In the genomic region with DNA sequence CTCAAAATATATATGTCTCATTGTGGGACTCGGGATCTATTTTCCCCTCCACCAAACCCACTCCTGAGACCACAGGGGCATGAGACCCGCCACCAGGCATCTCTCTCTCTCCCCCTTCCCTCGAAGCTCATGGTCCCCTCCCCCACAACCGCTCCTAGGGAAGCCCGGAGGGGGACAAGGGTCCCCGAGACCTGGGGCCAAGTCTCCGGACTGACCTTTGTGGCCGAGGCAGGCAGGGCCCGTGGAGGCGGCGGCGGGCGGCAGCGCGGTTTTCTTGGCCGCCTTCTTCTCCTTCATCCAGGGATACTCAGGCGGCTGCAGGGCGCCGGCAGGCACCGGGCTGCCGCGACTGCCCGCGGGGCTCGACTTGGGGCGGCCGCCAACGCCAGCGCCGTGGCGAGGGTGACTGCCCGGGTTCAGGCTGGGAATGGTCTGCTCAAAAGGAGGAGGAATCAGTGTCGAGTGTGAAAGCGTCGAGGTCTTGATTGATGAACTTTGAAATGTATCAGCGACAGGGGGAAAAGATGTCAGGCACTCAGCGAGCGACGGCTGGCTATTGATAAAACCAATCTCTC, we compare ENCODE assay signal across 9 mouse cellular contexts. TPM values are rescaled to one million over a fixed set of nuclear protein-coding genes. Genes with fewer than 3 reads are reported as not detected.
DNase-seq lines count a peak whose midpoint lies in the region; TF ChIP-seq lines count a peak whose summit lies in the region.
"Had no signal": no experiment of that assay in that cellular context is flagged by ENCODE, and none has a peak within 500 bp of the region (broad histone marks: within the 10 kb centered on the region; RNA-seq: fewer than 3 reads in every experiment).

No protein-coding gene starts in this region.

- peaks cover 36% of the 10 kb centered on the region for H3K4me1 ChIP-seq in heart, embryonic 10.5 days
- H3K4me1 ChIP-seq in kidney, adult 2 months (ENCODE audit: control insufficient read depth, insufficient read depth, low read length): peaks cover 7% of the 10 kb centered on the region; the same call in 1 of the 2 replicates

- under 1% methylated on average over 39 of the region's 39 CpGs for WGBS in heart, embryonic 10.5 days
- WGBS in kidney, adult 2 months: 12% methylated on average over 39 of the region's 39 CpGs

- peaks cover 97% of the 10 kb centered on the region for H3K27me3 ChIP-seq in heart, embryonic 10.5 days (ENCODE audit: insufficient read depth, poor library complexity, severe bottlenecking)
- no peaks in the 10 kb centered on the region for H3K27me3 ChIP-seq in kidney, adult 2 months (replicated peaks; ENCODE audit: control insufficient read depth, insufficient read depth, low read length)

- H3K9me3 ChIP-seq in heart, embryonic 10.5 days: no peaks in the 10 kb centered on the region

- H3K27ac ChIP-seq in heart, embryonic 10.5 days: peak overlapping the region; percentile 88
- no peak overlapping the region; the same call in 1 of the 2 replicates for H3K27ac ChIP-seq in kidney, adult 2 months (ENCODE audit: insufficient read depth, low read depth, low read length)

- H3K4me3 ChIP-seq in heart, embryonic 10.5 days: peak overlapping the region; percentile 58
- peak overlapping the region; percentile 43 for H3K4me3 ChIP-seq in kidney, adult 2 months (ENCODE audit: insufficient read depth, low read depth, low read length)
- H3K4me3 ChIP-seq: erythroblast, embryonic 14.5 days had no signal

- H3K36me3 ChIP-seq in heart, embryonic 10.5 days: no peaks in the 10 kb centered on the region
- H3K36me3 ChIP-seq in kidney, adult 2 months (ENCODE audit: control insufficient read depth, insufficient read depth, low read length): no peaks in the 10 kb centered on the region; the same call in 1 of the 2 replicates

- TF ChIP-seq POLR2A in kidney, adult 2 months (IDR thresholded peaks at IDR 0.05; ENCODE audit: low read depth, low read length): no peak

- TF ChIP-seq CTCF in kidney, adult 2 months (conservative IDR thresholded peaks at IDR 0.05; ENCODE audit: insufficient read depth, insufficient read length, low read depth, low read length): no peak

- DNase-seq in heart, embryonic 10.5 days (ENCODE audit: low spot score): peak; percentile 78
- DNase-seq in heart, postnatal 4 days: no peak
- peak; percentile 36 for DNase-seq in adrenal gland, postnatal 25 days
- no peak for DNase-seq in kidney, adult 2 months
- peak; percentile 58 to 67 for DNase-seq in lung, postnatal 4 days
- DNase-seq in cerebellum, adult 11 months: no peak
- no peak for DNase-seq in thymus, postnatal 0 days (ENCODE audit: low spot score)
- DNase-seq in thymus, postnatal 14 days: no peak

RNA-seq across cellular contexts. Expression of gene Hoxa2, which starts 0.5 kb away (rescaled TPM):
- 4.3 and 10.3 TPM in 2 replicates for polyA plus RNA-seq in heart, embryonic 10.5 days (2016; fragmentation: Nextera tagmentation; extraction: Ambion mirVana)
- under 1 TPM; 0.60 to 0.68 TPM for total RNA-seq in heart, postnatal 4 days (2021)
- 2.5 and 2.8 TPM in 2 replicates for total RNA-seq in adrenal gland, postnatal 25 days (2021)
- 1.3 and 1.6 TPM in 2 replicates for polyA plus RNA-seq in kidney, adult 2 months (2012; rRNA removed)
- polyA plus RNA-seq in thymus, postnatal 0 days (2015; fragmentation: Nextera tagmentation; extraction: Ambion mirVana): 5.1 and 5.4 TPM in 2 replicates
- polyA plus RNA-seq: erythroblast, embryonic 14.5 days had no signal

RNA-seq across cellular contexts. Expression of gene Hoxa1, which starts 6.0 kb away (rescaled TPM):
- polyA plus RNA-seq in heart, embryonic 10.5 days (2016; fragmentation: Nextera tagmentation; extraction: Ambion mirVana): 1.00 and 4.1 TPM in 2 replicates
- total RNA-seq in heart, postnatal 4 days (2021): under 1 TPM; 0.19 to 0.23 TPM
- 0.76 TPM in 1 of 2 replicates, not detected in the other for total RNA-seq in adrenal gland, postnatal 25 days (2021)
- polyA plus RNA-seq in kidney, adult 2 months (2012; rRNA removed): 1.2 and 1.3 TPM in 2 replicates
- polyA plus RNA-seq in thymus, postnatal 0 days (2015; fragmentation: Nextera tagmentation; extraction: Ambion mirVana): 0.44 and 0.45 TPM in 2 replicates
- polyA plus RNA-seq: erythroblast, embryonic 14.5 days had no signal

RNA-seq across cellular contexts. Expression of gene 5730596B20Rik, which starts 13.2 kb away (rescaled TPM):
- 0.07 and 1.5 TPM in 2 replicates for polyA plus RNA-seq in heart, embryonic 10.5 days (2016; fragmentation: Nextera tagmentation; extraction: Ambion mirVana)
- under 1 TPM; 0.20 to 0.29 TPM for total RNA-seq in heart, postnatal 4 days (2021)
- total RNA-seq in adrenal gland, postnatal 25 days (2021): 0.29 and 0.55 TPM in 2 replicates
- polyA plus RNA-seq in kidney, adult 2 months (2012; rRNA removed): 0.19 and 0.22 TPM in 2 replicates
- polyA plus RNA-seq in thymus, postnatal 0 days (2015; fragmentation: Nextera tagmentation; extraction: Ambion mirVana): 0.24 and 0.25 TPM in 2 replicates
- polyA plus RNA-seq: erythroblast, embryonic 14.5 days had no signal

RNA-seq across cellular contexts. Expression of gene Hoxa4, which starts 27.4 kb away (rescaled TPM):
- polyA plus RNA-seq in heart, embryonic 10.5 days (2016; fragmentation: Nextera tagmentation; extraction: Ambion mirVana): 0.17 and 1.4 TPM in 2 replicates
- total RNA-seq in heart, postnatal 4 days (2021): under 1 TPM; 0.71 to 0.86 TPM
- 3.7 and 3.8 TPM in 2 replicates for total RNA-seq in adrenal gland, postnatal 25 days (2021)
- polyA plus RNA-seq in kidney, adult 2 months (2012; rRNA removed): 2.8 TPM in 2 replicates
- polyA plus RNA-seq in thymus, postnatal 0 days (2015; fragmentation: Nextera tagmentation; extraction: Ambion mirVana): 0.27 and 0.39 TPM in 2 replicates
- polyA plus RNA-seq: erythroblast, embryonic 14.5 days had no signal

RNA-seq across cellular contexts. Expression of gene Hoxa5, which starts 40.2 kb away (rescaled TPM):
- polyA plus RNA-seq in heart, embryonic 10.5 days (2016; fragmentation: Nextera tagmentation; extraction: Ambion mirVana): 0.58 and 6.0 TPM in 2 replicates
- 1 to 10 TPM; 1.3 to 1.5 TPM for total RNA-seq in heart, postnatal 4 days (2021)
- total RNA-seq in adrenal gland, postnatal 25 days (2021): 12.8 and 15.0 TPM in 2 replicates
- polyA plus RNA-seq in kidney, adult 2 months (2012; rRNA removed): 6.9 and 8.1 TPM in 2 replicates
- polyA plus RNA-seq in thymus, postnatal 0 days (2015; fragmentation: Nextera tagmentation; extraction: Ambion mirVana): 0.06 and 0.21 TPM in 2 replicates
- polyA plus RNA-seq: erythroblast, embryonic 14.5 days had no signal

Comparison
In these comparisons a context has a peak if more than half of its experiments do, and no peak if none do; other contexts are left out.
1. DNase-seq: peak in heart, embryonic 10.5 days (single experiment), adrenal gland, postnatal 25 days (single experiment) and lung, postnatal 4 days (2 of 2); none in heart, postnatal 4 days (single experiment), kidney, adult 2 months (single experiment), cerebellum, adult 11 months (single experiment), thymus, postnatal 0 days (single experiment) and thymus, postnatal 14 days (single experiment).